Mouse (Mus musculus): ENCODE data around the gene Tifa. TPM values are rescaled to one million over a fixed set of nuclear protein-coding genes. Genes with fewer than 3 reads are reported as not detected.

The Tifa gene
- total RNA-seq, 2 experiments from 2014 or later: 49.4 to 51.3 TPM

GRCm38 (mm10) chr3:127821209-127821608 is 31.6 kb downstream of the Tifa start:
- ATAC-seq (replicated peaks; ENCODE audit: poor library complexity, severe bottlenecking): no peak

GRCm38 (mm10) chr3:127823886-127824863 is 34.6 kb downstream of the Tifa start:
- peak; percentile 86 for ATAC-seq (replicated peaks; ENCODE audit: poor library complexity, severe bottlenecking)

GRCm38 (mm10) chr3:127826503-127826902 is 36.9 kb downstream of the Tifa start:
- no peak for ATAC-seq (replicated peaks; ENCODE audit: poor library complexity, severe bottlenecking)

GRCm38 (mm10) chr3:127827123-127827522 is 37.5 kb downstream of the Tifa start:
- no peak for ATAC-seq (replicated peaks; ENCODE audit: poor library complexity, severe bottlenecking)

- ATAC-seq (replicated peaks; ENCODE audit: poor library complexity, severe bottlenecking): no peak
Observed at GRCm38 (mm10) chr3:127830183-127830582, 40.6 kb downstream of the Tifa start.

- ATAC-seq (replicated peaks; ENCODE audit: poor library complexity, severe bottlenecking): peak; percentile 83
Observed at GRCm38 (mm10) chr3:127831079-127831478, 41.5 kb downstream of the Tifa start.

- no peak for ATAC-seq (replicated peaks; ENCODE audit: poor library complexity, severe bottlenecking)
Observed at GRCm38 (mm10) chr3:127834040-127834439, 44.4 kb downstream of the Tifa start.

- ATAC-seq (replicated peaks; ENCODE audit: poor library complexity, severe bottlenecking): no peak
Observed at GRCm38 (mm10) chr3:127835594-127835993, 46.0 kb downstream of the Tifa start.

- ATAC-seq (replicated peaks; ENCODE audit: poor library complexity, severe bottlenecking): no peak
Observed at GRCm38 (mm10) chr3:127836798-127837153, 47.2 kb downstream of the Tifa start.

- ATAC-seq (replicated peaks; ENCODE audit: poor library complexity, severe bottlenecking): peak; percentile 94
Observed at GRCm38 (mm10) chr3:127837154-127837865, 47.7 kb downstream of the Tifa start, which contains the start of gene Ap1ar. TSS of gene Ap1ar (minus strand) at chr3:127837523.

GRCm38 (mm10) chr3:127837972-127838644 is 48.5 kb downstream of the Tifa start:
- ATAC-seq (replicated peaks; ENCODE audit: poor library complexity, severe bottlenecking): no peak

GRCm38 (mm10) chr3:127841926-127842325 is 52.3 kb downstream of the Tifa start:
- ATAC-seq (replicated peaks; ENCODE audit: poor library complexity, severe bottlenecking): no peak

GRCm38 (mm10) chr3:127843324-127843940 is 53.8 kb downstream of the Tifa start:
- ATAC-seq (replicated peaks; ENCODE audit: poor library complexity, severe bottlenecking): 0 out of 2 replicates have a peak, but pooled peaks have one; percentile 8

- no peak for ATAC-seq (replicated peaks; ENCODE audit: poor library complexity, severe bottlenecking)
Observed at GRCm38 (mm10) chr3:127843941-127844327, 54.3 kb downstream of the Tifa start.

GRCm38 (mm10) chr3:127848088-127848808 is 58.6 kb downstream of the Tifa start:
- ATAC-seq (replicated peaks; ENCODE audit: poor library complexity, severe bottlenecking): no peak

GRCm38 (mm10) chr3:127849922-127850321 is 60.3 kb downstream of the Tifa start:
- ATAC-seq (replicated peaks; ENCODE audit: poor library complexity, severe bottlenecking): no peak

- no peak for ATAC-seq (replicated peaks; ENCODE audit: poor library complexity, severe bottlenecking)
Observed at GRCm38 (mm10) chr3:127850776-127851646, 61.4 kb downstream of the Tifa start.

- no peak for ATAC-seq (replicated peaks; ENCODE audit: poor library complexity, severe bottlenecking)
Observed at GRCm38 (mm10) chr3:127852722-127853121, 63.1 kb downstream of the Tifa start.

All from granulocyte monocyte progenitor cell, adult 5-6 weeks (primary cell).